Mouse (Mus musculus): ENCODE results near the gene Smc2.
"Not testable (repeated sequence)": the region's sequence is repeated elsewhere in the genome, so short reads cannot be mapped to it uniquely, and the experiment has no call there.

Gene Smc2

GRCm38 (mm10) chr4:52438886-52439664, at the start of gene Smc2:
TSS of gene Smc2 (plus strand) at chr4:52439243.
- DNase-seq (ENCODE audit: low read depth, low spot score): peak; percentile 93

- DNase-seq (ENCODE audit: low read depth, low spot score): no peak
Observed at GRCm38 (mm10) chr4:52411587-52411986, 27.5 kb upstream of the Smc2 start.

GRCm38 (mm10) chr4:52423653-52424052, 15.4 kb upstream of the Smc2 start:
- no peak for DNase-seq (ENCODE audit: low read depth, low spot score)

DNA sequence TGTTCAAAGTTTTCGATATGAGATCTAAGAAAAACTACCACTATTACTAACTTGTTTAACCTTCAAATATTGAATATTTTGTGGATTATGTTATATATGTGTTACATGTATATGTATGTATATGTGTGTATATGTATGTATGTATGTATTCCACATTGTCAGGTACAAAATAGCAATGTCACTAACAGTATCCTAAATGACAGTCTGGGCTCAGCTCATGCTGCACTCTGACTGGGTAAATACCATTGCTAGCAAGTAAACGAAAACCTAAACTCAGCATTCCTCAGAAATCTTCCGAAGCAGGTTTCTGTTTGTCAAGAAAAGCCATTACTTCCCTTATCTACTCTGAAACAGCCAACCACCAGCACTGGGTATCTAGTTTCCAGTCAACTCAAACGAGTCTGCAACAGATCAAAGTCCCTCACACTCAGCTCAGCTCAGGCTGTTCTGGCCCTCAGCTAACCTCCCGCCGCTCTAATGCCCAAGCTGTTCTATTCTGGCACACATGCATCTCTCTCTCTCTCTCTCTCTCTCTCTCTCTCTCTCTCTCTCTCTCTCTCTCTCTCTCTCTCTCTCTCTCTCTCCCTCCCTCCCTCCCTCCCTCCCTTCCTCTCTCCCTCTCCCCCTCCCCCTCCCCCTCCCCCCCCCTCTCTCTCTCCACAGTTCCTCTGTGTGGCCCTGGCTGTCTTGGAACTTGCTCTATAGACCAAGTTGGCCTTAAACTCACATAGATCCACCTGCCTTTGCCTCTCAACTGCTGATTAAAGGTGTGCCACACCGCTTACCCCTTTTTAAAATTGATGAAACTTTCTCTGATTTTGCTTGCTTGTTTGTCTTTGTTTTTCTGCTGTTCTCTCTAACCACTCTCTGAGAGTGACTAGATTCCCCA, 9.5 kb upstream of the Smc2 start:
- no peak for DNase-seq (ENCODE audit: low read depth, low spot score)

DNA sequence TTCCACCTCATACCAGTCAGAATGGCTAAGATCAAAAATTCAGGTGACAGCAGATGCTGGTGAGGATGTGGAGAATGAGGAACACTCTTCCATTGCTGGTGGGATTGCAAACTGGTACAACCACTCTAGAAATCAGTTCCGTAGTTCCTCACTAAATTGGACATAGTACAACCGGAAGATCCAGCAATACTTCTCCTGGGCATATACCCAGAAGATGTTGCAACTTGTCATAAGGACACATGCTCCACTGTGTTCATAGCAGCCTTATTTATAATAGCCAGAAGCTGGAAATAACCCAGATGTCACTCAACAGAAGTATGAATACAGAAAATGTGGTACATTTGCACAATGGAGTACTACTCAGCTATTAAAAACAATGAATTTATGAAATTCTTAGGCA, 3.5 kb upstream of the Smc2 start:
- not testable (repeated sequence) for DNase-seq (ENCODE audit: low read depth, low spot score)

- DNase-seq (ENCODE audit: low read depth, low spot score): no peak
Observed at GRCm38 (mm10) chr4:52438371-52438885, 615 bp upstream of the Smc2 start.

- DNase-seq (ENCODE audit: low read depth, low spot score): peak; percentile 74
Observed at GRCm38 (mm10) chr4:52459726-52460125, 20.7 kb downstream of the Smc2 start.

DNA sequence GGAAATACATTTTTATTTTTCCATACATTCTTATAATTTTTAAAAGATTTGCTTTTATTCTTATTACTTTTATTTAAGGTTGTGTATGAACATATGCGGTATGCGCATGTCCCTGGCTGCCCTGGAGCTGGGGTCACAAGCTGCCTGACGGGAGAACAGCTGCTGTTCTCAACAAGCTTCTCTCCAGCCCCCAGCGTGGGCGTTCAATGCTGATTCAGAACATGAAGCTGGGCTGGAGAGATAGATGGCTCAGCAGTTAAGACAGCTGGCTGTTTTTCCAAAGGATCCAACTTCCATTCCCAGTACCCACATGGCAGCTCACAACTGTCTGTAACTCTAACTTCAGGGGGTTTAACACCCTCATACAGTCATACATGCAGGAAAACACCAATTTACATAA, 22.3 kb downstream of the Smc2 start:
- DNase-seq (ENCODE audit: low read depth, low spot score): no peak

- no peak for DNase-seq (ENCODE audit: low read depth, low spot score)
Observed at GRCm38 (mm10) chr4:52473431-52473830, 34.4 kb downstream of the Smc2 start.

GRCm38 (mm10) chr4:52487486-52487885, 48.4 kb downstream of the Smc2 start:
- no peak for DNase-seq (ENCODE audit: low read depth, low spot score)

DNA sequence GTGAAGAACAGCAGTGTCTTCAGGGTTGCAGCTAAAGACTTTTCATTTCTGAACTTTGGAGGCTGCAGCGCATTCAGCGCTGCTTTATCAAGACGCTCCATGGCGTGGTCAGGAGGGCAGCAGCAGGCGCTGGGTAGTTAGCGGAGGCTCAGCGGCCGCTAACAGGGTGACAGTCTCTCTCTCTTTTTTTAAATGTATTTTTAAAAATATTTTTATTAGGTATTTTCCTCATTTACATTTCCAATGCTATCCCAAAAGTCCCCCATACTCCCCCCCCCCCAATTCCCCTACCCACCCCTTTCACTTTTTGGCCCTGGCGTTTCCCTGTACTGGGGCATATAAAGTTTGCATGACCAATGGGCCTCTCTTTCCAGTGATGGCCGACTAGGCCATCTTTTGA, 58.1 kb downstream of the Smc2 start, which contains the start of gene Vma21-ps:
Vma21-ps (minus strand) TSS at position 101 of the 400 bp plus-strand sequence.
- DNase-seq (ENCODE audit: low read depth, low spot score): not testable (repeated sequence)

DNA sequence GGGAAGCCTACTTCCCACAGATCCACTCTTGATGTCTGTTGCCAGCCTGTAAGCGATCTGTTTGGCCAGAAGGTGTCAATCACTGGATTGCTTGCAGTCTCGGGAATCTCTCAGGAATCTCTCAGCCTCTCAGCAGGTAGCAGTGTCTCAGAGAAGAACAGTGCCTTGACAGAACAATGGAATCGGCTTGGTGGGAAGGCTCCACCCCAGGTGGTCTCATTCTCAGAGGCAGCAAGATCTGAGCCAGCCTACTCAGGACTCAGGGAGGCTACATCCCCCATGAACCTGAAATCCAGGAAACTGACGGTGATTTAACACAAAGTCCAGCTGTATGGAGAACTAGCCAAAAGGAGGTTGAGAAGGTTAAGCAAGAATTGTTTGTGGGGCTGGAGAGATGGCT, 78.5 kb downstream of the Smc2 start:
- DNase-seq (ENCODE audit: low read depth, low spot score): peak; percentile 95

GRCm38 (mm10) chr4:52519301-52519700, 80.3 kb downstream of the Smc2 start:
- no peak for DNase-seq (ENCODE audit: low read depth, low spot score)

DNA sequence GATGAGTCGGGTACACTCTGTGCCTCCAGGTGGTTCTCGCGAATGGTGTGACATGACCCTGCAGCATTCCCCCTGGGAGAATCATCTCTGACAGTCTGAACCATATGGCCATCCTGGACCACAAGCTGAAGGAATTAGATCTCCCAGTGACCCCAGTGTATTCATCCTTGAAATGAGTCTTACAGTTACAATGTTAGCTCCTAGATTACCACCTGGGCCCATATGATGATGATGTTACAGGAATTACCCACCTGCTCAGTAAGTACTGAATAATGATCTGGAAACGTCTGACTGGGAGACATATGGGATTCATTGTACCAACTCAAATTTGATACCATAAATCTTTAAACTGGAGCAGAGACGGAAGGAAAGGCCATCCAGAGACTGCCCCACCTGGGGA, 87.4 kb downstream of the Smc2 start:
- DNase-seq (ENCODE audit: low read depth, low spot score): no peak

DNA sequence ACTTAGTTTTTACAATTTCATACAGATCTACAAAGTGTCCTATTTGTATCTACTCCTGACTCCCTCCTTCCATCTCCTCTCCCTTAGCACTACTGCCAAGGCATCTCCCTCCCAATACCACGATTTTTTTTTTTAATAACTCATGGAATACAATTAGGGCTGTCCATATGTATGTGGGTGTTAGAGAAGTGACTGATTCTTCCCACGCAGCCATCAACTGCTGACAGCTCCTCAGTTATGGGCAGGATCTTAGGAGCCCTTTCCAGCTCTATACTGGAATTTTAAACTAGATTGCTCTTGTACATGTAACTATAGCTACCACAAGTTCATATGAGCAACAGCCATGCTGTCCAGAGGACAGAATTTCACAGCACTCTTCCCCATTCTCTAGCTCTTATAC, 91.6 kb downstream of the Smc2 start:
- no peak for DNase-seq (ENCODE audit: low read depth, low spot score)
